Mouse (Mus musculus) kidney, adult 2 months (tissue): ENCODE data around the gene Pdlim4. TPM values are rescaled to one million over a fixed set of nuclear protein-coding genes. Genes with fewer than 3 reads are reported as not detected.

Source experiments
- DNase-seq: peaks from one replicate; pipeline ENCODE4 v3.0.0; 2021
- H3K27ac ChIP-seq: fragments of 200-500 bp; 2 replicates; pipeline ENCODE4 v1.5.1; 2012; ENCODE audit warnings: low read depth, low read length, control low read depth, inconsistent platforms; ENCODE audit not compliant: insufficient read depth
- H3K27me3 ChIP-seq: fragments of 200-500 bp; replicated peaks from 2 replicates; pipeline ENCODE4 v1.6.1; 2012; ENCODE audit warnings: mild to moderate bottlenecking, moderate library complexity, low read length, inconsistent platforms; ENCODE audit not compliant: control insufficient read depth, insufficient read depth
- H3K36me3 ChIP-seq: fragments of 200-500 bp; 2 replicates; pipeline ENCODE4 v1.6.1; 2012; ENCODE audit warnings: mild to moderate bottlenecking, moderate library complexity, low read length, inconsistent platforms; ENCODE audit not compliant: control insufficient read depth, insufficient read depth
- H3K4me1 ChIP-seq: fragments of 200-500 bp; 2 replicates; pipeline ENCODE4 v1.6.1; 2011; ENCODE audit warnings: low read length; ENCODE audit not compliant: control insufficient read depth, insufficient read depth
- H3K4me3 ChIP-seq: fragments of 200-500 bp; 2 replicates; pipeline ENCODE4 v1.5.1; 2011; ENCODE audit warnings: mild to moderate bottlenecking, low read depth, low read length, control low read depth; ENCODE audit not compliant: insufficient read depth
- CTCF ChIP-seq: fragments of 200-500 bp; conservative IDR thresholded peaks from 2 replicates; pipeline ENCODE4 v1.5.1; 2011; ENCODE audit warnings: low read depth, mild to moderate bottlenecking, control low read depth, low read length, moderate library complexity, mixed read lengths; ENCODE audit not compliant: insufficient read depth, insufficient read length
- POLR2A ChIP-seq: fragments of 200-500 bp; IDR thresholded peaks from one replicate; pipeline ENCODE4 v1.6.1; 2011; ENCODE audit warnings: low read depth, low read length, control low read depth
- WGBS: fragments of 180-500 bp; shearing (Covaris S2); methylation state at CpG from one replicate; pipeline ENCODE4 v1.1.7; 2018; 5-methylcytosine and 5-hydroxymethylcytosine counted together
- polyA plus RNA-seq: library from polyadenylated mRNA; depleted of rRNA; stranded (reverse); fragments of >200 nt; gene quantifications from 2 replicates; pipeline ENCODE4 v1.2.3, GENCODE M21; 2012

Pdlim4 gene
- polyA plus RNA-seq, 1 experiment, result 13.0 TPM

- WGBS, result 48% methylated on average over 7 of the region's 7 CpGs
- no peak for DNase-seq
- Histone ChIP-seq H3K36me3 (no peaks in the 10 kb centered on the region), H3K4me3 (no peak overlapping the region), H3K27ac (no peak overlapping the region), H3K27me3 (no peaks in the 10 kb centered on the region), H3K4me1 (no peaks in the 10 kb centered on the region)
- TF ChIP-seq POLR2A (no peak), CTCF (no peak)
These were observed 23.4 kb upstream of the Pdlim4 start for GRCm38 (mm10) chr11:54092188-54092587.

DNA sequence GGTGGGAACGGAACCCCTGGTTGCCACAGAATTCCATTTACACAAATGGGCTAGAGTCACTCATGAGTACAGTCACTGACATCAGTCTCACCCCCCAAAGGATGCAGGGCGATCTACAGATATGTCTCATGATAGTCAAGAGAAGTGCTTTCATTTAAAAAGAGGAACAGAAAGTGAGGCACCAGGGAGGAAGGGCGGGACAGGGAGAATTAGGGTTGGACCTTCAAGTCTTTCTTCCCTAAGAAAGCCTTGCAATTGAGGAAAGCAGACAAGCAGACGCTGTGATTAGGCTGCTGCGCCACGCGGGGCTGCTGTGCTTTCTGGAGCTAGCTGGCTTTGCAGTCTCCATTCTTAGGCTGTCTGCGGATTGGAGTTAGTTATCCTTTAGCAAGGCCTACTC is 22.9 kb upstream of the Pdlim4 start:
- H3K36me3 ChIP-seq, result no peaks in the 10 kb centered on the region
- no peaks in the 10 kb centered on the region for H3K27me3 ChIP-seq
- no peak for DNase-seq
- TF ChIP-seq POLR2A, result no peak
- TF ChIP-seq CTCF, result no peak
- WGBS, result 66% methylated on average over 8 of the region's 8 CpGs
- H3K27ac ChIP-seq, result no peak overlapping the region
- H3K4me1 ChIP-seq, result no peaks in the 10 kb centered on the region
- H3K4me3 ChIP-seq, result no peak overlapping the region

GRCm38 (mm10) chr11:54090091-54090879 is 21.5 kb upstream of the Pdlim4 start:
- Histone ChIP-seq H3K27ac (no peak overlapping the region), H3K4me1 (no peaks in the 10 kb centered on the region), H3K36me3 (no peaks in the 10 kb centered on the region), H3K27me3 (no peaks in the 10 kb centered on the region), H3K4me3 (no peak overlapping the region)
- 72% methylated on average over 1 of the region's 1 CpGs for WGBS
- TF ChIP-seq CTCF (no peak), POLR2A (no peak)
- no peak for DNase-seq

DNA sequence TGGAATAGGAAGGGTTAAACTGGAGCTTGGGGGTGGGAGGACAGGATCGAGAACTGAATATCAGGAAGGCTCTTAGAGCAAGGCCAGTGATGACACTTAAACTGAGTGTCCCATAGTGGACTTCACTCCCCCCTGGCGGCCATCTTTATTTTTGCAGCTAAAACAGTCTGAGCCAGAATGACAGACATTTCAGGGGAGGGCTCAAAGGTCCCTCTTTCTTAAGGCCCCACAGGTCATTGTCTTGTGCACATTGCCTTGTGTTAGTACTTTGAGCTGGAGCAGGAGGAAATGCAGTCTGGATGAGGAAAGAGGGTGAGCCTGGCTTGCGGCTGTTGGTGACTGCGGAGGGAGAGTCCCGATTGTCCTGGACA is 20.1 kb upstream of the Pdlim4 start:
- Histone ChIP-seq H3K27me3 (no peaks in the 10 kb centered on the region), H3K36me3 (no peaks in the 10 kb centered on the region), H3K4me1 (no peaks in the 10 kb centered on the region), H3K4me3 (no peak overlapping the region), H3K27ac (no peak overlapping the region)
- TF ChIP-seq POLR2A (no peak), CTCF (peak; percentile 65)
- 29% methylated on average over 5 of the region's 5 CpGs for WGBS
- peak; percentile 90 for DNase-seq

DNA sequence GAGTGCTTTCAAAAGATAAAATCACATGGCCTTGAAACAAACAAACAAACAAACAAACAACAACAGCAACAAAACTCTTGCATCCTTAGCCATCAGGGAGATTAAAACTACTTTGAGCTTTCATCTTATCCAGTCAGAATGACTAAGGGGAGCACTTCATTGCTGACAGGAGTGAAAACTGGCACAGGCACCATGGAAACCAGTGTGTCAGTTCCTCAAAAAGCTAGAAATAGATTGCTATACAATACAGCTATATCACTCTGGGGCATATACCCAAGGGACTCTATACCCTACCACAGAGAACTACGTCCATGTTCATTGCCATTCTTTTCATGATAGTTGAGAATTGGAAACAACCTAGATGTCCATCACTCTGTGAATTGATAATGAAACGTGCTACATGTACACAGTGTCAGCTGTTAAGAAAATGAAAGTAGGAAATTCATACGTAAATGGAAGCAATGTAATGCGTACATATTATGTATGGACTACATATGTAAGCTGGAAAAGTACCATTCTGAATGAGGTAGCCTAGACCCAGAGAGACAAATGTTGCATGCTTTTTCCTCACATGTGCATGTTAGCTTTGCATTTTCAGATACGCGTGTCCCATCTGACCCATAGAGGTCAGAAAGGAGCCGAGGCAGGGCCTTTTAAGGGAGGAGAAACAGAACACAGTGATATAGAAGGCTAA is 19.6 kb upstream of the Pdlim4 start:
- DNase-seq, result no peak
- no peak overlapping the region for H3K27ac ChIP-seq

DNA sequence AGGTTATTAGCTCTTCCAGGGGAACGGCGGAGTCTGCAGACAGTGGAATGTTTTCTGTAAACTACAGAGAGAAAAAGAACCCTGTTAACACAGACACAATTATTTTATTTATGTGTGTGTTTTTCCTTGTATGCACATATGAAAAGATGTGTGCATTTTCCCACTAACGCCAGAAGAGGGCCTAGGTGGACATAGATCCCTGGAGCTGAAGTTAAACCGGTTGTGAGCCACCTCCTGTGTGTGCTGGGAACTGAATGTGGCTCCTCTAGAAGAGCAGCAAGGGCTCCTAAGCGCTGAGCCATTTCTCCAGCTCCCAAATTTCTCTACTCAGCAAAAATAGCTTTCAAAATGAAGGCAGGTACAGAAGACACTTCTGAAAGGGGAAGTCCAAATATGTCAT is 17.0 kb upstream of the Pdlim4 start:
- H3K4me1 ChIP-seq, result no peaks in the 10 kb centered on the region
- no peaks in the 10 kb centered on the region for H3K27me3 ChIP-seq
- no peak for DNase-seq
- no peak overlapping the region for H3K4me3 ChIP-seq
- no peaks in the 10 kb centered on the region for H3K36me3 ChIP-seq
- no peak overlapping the region for H3K27ac ChIP-seq
- no peak for TF ChIP-seq POLR2A
- no peak for TF ChIP-seq CTCF
- WGBS, result 74% methylated on average over 5 of the region's 5 CpGs

More for the DNA sequence above, 19.6 kb upstream of the Pdlim4 start:
- Histone ChIP-seq H3K4me1 (no peaks in the 10 kb centered on the region), H3K36me3 (no peaks in the 10 kb centered on the region), H3K27me3 (no peaks in the 10 kb centered on the region), H3K4me3 (no peak overlapping the region)
- TF ChIP-seq CTCF (no peak), POLR2A (no peak)
- 79% methylated on average over 7 of the region's 7 CpGs for WGBS

DNA sequence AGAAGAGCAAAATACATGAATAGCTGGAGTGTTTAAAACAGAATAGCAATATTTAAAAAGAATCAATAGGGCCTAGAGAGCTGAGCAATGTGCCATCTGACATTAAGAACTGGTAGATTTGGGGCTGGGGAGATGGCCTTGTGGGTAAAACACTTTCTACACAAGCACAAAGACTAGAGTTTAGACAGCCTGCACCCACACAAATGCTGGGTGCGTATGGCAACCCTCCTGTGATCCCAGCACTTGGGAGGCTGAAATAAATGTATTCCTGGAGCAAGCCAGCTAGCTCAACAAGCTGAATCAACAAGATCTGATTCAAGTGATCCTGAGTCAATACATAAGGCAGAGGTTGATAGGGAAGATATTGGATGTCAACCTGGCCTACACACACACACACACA is 16.2 kb upstream of the Pdlim4 start:
- 96% methylated on average over 1 of the region's 1 CpGs for WGBS
- no peaks in the 10 kb centered on the region for H3K27me3 ChIP-seq
- H3K4me1 ChIP-seq, result no peaks in the 10 kb centered on the region
- no peak overlapping the region for H3K27ac ChIP-seq
- DNase-seq, result no peak
- no peak for TF ChIP-seq POLR2A
- no peak for TF ChIP-seq CTCF
- H3K4me3 ChIP-seq, result no peak overlapping the region
- no peaks in the 10 kb centered on the region for H3K36me3 ChIP-seq

DNA sequence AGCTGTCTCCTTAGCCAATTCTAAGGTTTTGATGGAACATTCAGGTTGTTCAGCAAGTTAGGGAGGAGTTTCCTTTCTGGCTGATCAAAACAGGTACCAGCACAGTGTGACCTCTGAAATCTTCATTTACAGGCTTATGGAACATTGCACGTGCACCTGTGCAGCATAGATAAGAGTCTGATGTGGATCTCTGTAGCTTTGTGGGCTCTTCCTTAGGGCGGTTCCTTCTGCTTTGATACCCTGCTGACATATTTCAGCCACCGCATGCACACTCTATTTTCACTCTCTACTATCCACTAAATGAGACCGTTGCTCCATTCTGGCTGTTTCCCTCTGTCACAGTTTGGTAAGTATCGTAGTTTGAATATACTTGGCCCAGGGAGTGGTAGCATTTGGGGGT is 13.9 kb upstream of the Pdlim4 start:
- DNase-seq, result no peak
- no peak for TF ChIP-seq CTCF
- no peak for TF ChIP-seq POLR2A
- 95% methylated on average over 5 of the region's 5 CpGs for WGBS
- no peaks in the 10 kb centered on the region for H3K27me3 ChIP-seq
- no peaks in the 10 kb centered on the region for H3K36me3 ChIP-seq
- H3K4me3 ChIP-seq, result no peak overlapping the region
- no peaks in the 10 kb centered on the region for H3K4me1 ChIP-seq
- H3K27ac ChIP-seq, result no peak overlapping the region
